Mouse (Mus musculus): ENCODE measurements around the gene Grin3a. TPM values are rescaled to one million over a fixed set of nuclear protein-coding genes. Genes with fewer than 3 reads are reported as not detected.

Gene Grin3a
- polyA plus RNA-seq (2016; fragmentation: Nextera tagmentation; extraction: Ambion mirVana) = 0.21 and 0.31 TPM in 2 replicates

- Histone ChIP-seq H3K4me3 (peak within 1 kb of the TSS; percentile 75), H3K36me3 (no peaks in the 10 kb centered on the region), H3K27me3 (ENCODE audit: low read depth, poor library complexity, severe bottlenecking) (peaks cover 51% of the 10 kb centered on the region), H3K9me3 (replicated peaks) (no peaks in the 10 kb centered on the region), H3K4me1 (peaks cover 21% of the 10 kb centered on the region), H3K27ac (replicated peaks) (peak within 1 kb of the TSS; percentile 52; the same call in 1 of the 2 replicates)
- peak; percentile 76 for DNase-seq (ENCODE audit: low spot score)
- WGBS = under 1% methylated on average over 24 of the region's 25 CpGs
Measured at GRCm38 (mm10) chr4:49845612-49845985, at the start of gene Grin3a. Gene Grin3a (minus strand): TSS chr4:49845744.

- no peaks in the 10 kb centered on the region for H3K27me3 ChIP-seq (ENCODE audit: low read depth, poor library complexity, severe bottlenecking)
- no peak overlapping the region for H3K4me3 ChIP-seq
- WGBS = 52% methylated on average over 4 of the region's 4 CpGs
- H3K9me3 ChIP-seq (replicated peaks) = no peaks in the 10 kb centered on the region
- no peak overlapping the region for H3K27ac ChIP-seq (replicated peaks)
- no peaks in the 10 kb centered on the region for H3K36me3 ChIP-seq
- no peaks in the 10 kb centered on the region for H3K4me1 ChIP-seq
- DNase-seq (ENCODE audit: low spot score) = no peak
Measured at GRCm38 (mm10) chr4:49891835-49892301, 46.3 kb upstream of the Grin3a start.

GRCm38 (mm10) chr4:49877084-49877483 lies 31.5 kb upstream of the Grin3a start:
- no peak overlapping the region for H3K27ac ChIP-seq (replicated peaks)
- H3K27me3 ChIP-seq (ENCODE audit: low read depth, poor library complexity, severe bottlenecking) = no peaks in the 10 kb centered on the region
- H3K4me1 ChIP-seq = no peaks in the 10 kb centered on the region
- no peak overlapping the region for H3K4me3 ChIP-seq
- 82% methylated on average over 3 of the region's 3 CpGs for WGBS
- no peaks in the 10 kb centered on the region for H3K36me3 ChIP-seq
- H3K9me3 ChIP-seq (replicated peaks) = no peaks in the 10 kb centered on the region
- no peak for DNase-seq (ENCODE audit: low spot score)

- H3K27ac ChIP-seq (replicated peaks) = no peak overlapping the region
- H3K4me3 ChIP-seq = no peak overlapping the region
- no peaks in the 10 kb centered on the region for H3K9me3 ChIP-seq (replicated peaks)
- no peak for DNase-seq (ENCODE audit: low spot score)
- WGBS = 91% methylated on average over 2 of the region's 2 CpGs
- no peaks in the 10 kb centered on the region for H3K4me1 ChIP-seq
- H3K27me3 ChIP-seq (ENCODE audit: low read depth, poor library complexity, severe bottlenecking) = no peaks in the 10 kb centered on the region
- no peaks in the 10 kb centered on the region for H3K36me3 ChIP-seq
Measured at GRCm38 (mm10) chr4:49860611-49861010, 15.1 kb upstream of the Grin3a start.

GRCm38 (mm10) chr4:49844828-49845611 lies 524 bp downstream of the Grin3a start:
- peak; percentile 57 for DNase-seq (ENCODE audit: low spot score)
- H3K36me3 ChIP-seq = no peaks in the 10 kb centered on the region
- peak overlapping the region; percentile 75 for H3K4me3 ChIP-seq
- peaks cover 21% of the 10 kb centered on the region for H3K4me1 ChIP-seq
- H3K9me3 ChIP-seq (replicated peaks) = no peaks in the 10 kb centered on the region
- under 1% methylated on average over 63 of the region's 63 CpGs for WGBS
- peaks cover 51% of the 10 kb centered on the region for H3K27me3 ChIP-seq (ENCODE audit: low read depth, poor library complexity, severe bottlenecking)
- peak overlapping the region; percentile 52; the same call in 1 of the 2 replicates for H3K27ac ChIP-seq (replicated peaks)

GRCm38 (mm10) chr4:49844274-49844827 lies 1.2 kb downstream of the Grin3a start:
- Histone ChIP-seq H3K36me3 (no peaks in the 10 kb centered on the region), H3K4me3 (peak overlapping the region; percentile 75), H3K27ac (replicated peaks) (no peak overlapping the region; the same call in 1 of the 2 replicates), H3K4me1 (peaks cover 21% of the 10 kb centered on the region), H3K27me3 (ENCODE audit: low read depth, poor library complexity, severe bottlenecking) (peaks cover 51% of the 10 kb centered on the region), H3K9me3 (replicated peaks) (no peaks in the 10 kb centered on the region)
- WGBS = 4% methylated on average over 33 of the region's 33 CpGs
- DNase-seq (ENCODE audit: low spot score) = peak; percentile 34

GRCm38 (mm10) chr4:49843787-49844186 lies 1.8 kb downstream of the Grin3a start:
- H3K4me3 ChIP-seq = peak overlapping the region; percentile 75; the same call in 1 of the 2 replicates
- peaks cover 51% of the 10 kb centered on the region for H3K27me3 ChIP-seq (ENCODE audit: low read depth, poor library complexity, severe bottlenecking)
- H3K36me3 ChIP-seq = no peaks in the 10 kb centered on the region
- DNase-seq (ENCODE audit: low spot score) = peak; percentile 11
- 26% methylated on average over 6 of the region's 6 CpGs for WGBS
- no peak overlapping the region for H3K27ac ChIP-seq (replicated peaks)
- H3K9me3 ChIP-seq (replicated peaks) = no peaks in the 10 kb centered on the region
- H3K4me1 ChIP-seq = peaks cover 21% of the 10 kb centered on the region

- Histone ChIP-seq H3K36me3 (no peaks in the 10 kb centered on the region), H3K27ac (replicated peaks) (no peak overlapping the region), H3K4me3 (no peak overlapping the region), H3K27me3 (ENCODE audit: low read depth, poor library complexity, severe bottlenecking) (no peaks in the 10 kb centered on the region), H3K9me3 (replicated peaks) (no peaks in the 10 kb centered on the region), H3K4me1 (no peaks in the 10 kb centered on the region)
- no peak for DNase-seq (ENCODE audit: low spot score)
Measured at GRCm38 (mm10) chr4:49832035-49832434, 13.5 kb downstream of the Grin3a start.

GRCm38 (mm10) chr4:49813852-49814251 lies 31.7 kb downstream of the Grin3a start:
- Histone ChIP-seq H3K9me3 (replicated peaks) (no peaks in the 10 kb centered on the region), H3K4me1 (no peaks in the 10 kb centered on the region), H3K36me3 (no peaks in the 10 kb centered on the region), H3K27me3 (ENCODE audit: low read depth, poor library complexity, severe bottlenecking) (no peaks in the 10 kb centered on the region), H3K27ac (replicated peaks) (no peak overlapping the region), H3K4me3 (no peak overlapping the region)
- WGBS = 80% methylated on average over 3 of the region's 3 CpGs
- no peak for DNase-seq (ENCODE audit: low spot score)

- DNase-seq (ENCODE audit: low spot score) = no peak
- H3K27me3 ChIP-seq (ENCODE audit: low read depth, poor library complexity, severe bottlenecking) = no peaks in the 10 kb centered on the region
- no peaks in the 10 kb centered on the region for H3K4me1 ChIP-seq
- no peak overlapping the region for H3K4me3 ChIP-seq
- H3K9me3 ChIP-seq (replicated peaks) = no peaks in the 10 kb centered on the region
- no peak overlapping the region for H3K27ac ChIP-seq (replicated peaks)
- H3K36me3 ChIP-seq = no peaks in the 10 kb centered on the region
Measured at GRCm38 (mm10) chr4:49806791-49807190, 38.8 kb downstream of the Grin3a start.

- 85% methylated on average over 2 of the region's 2 CpGs for WGBS
Measured at GRCm38 (mm10) chr4:49799338-49799737, 46.2 kb downstream of the Grin3a start.

GRCm38 (mm10) chr4:49788971-49789370 lies 56.6 kb downstream of the Grin3a start:
- no peak overlapping the region for H3K27ac ChIP-seq (replicated peaks)
- no peaks in the 10 kb centered on the region for H3K27me3 ChIP-seq (ENCODE audit: low read depth, poor library complexity, severe bottlenecking)
- WGBS = 84% methylated on average over 2 of the region's 2 CpGs
- peaks cover 5% of the 10 kb centered on the region; the same call in 1 of the 2 replicates for H3K4me1 ChIP-seq
- H3K9me3 ChIP-seq (replicated peaks) = no peaks in the 10 kb centered on the region
- H3K36me3 ChIP-seq = no peaks in the 10 kb centered on the region
- DNase-seq (ENCODE audit: low spot score) = no peak
- no peak overlapping the region for H3K4me3 ChIP-seq

More at GRCm38 (mm10) chr4:49799338-49799737, 46.2 kb downstream of the Grin3a start:
- Histone ChIP-seq H3K4me3 (no peak overlapping the region), H3K27me3 (ENCODE audit: low read depth, poor library complexity, severe bottlenecking) (no peaks in the 10 kb centered on the region), H3K9me3 (replicated peaks) (no peaks in the 10 kb centered on the region), H3K4me1 (no peaks in the 10 kb centered on the region), H3K36me3 (no peaks in the 10 kb centered on the region), H3K27ac (replicated peaks) (no peak overlapping the region)
- no peak for DNase-seq (ENCODE audit: low spot score)

- no peak for DNase-seq (ENCODE audit: low spot score)
- no peaks in the 10 kb centered on the region for H3K36me3 ChIP-seq
- no peaks in the 10 kb centered on the region for H3K4me1 ChIP-seq
- no peaks in the 10 kb centered on the region for H3K9me3 ChIP-seq (replicated peaks)
- H3K4me3 ChIP-seq = no peak overlapping the region
- H3K27me3 ChIP-seq (ENCODE audit: low read depth, poor library complexity, severe bottlenecking) = no peaks in the 10 kb centered on the region
- H3K27ac ChIP-seq (replicated peaks) = no peak overlapping the region
- WGBS = 93% methylated on average over 5 of the region's 5 CpGs
Measured at GRCm38 (mm10) chr4:49742847-49743246, 102.7 kb downstream of the Grin3a start.
